Mouse (Mus musculus) kidney, adult 8-10 months (tissue): Measurements from ENCODE around the gene Pf4.
A peak's percentile ranks its signal among the peaks of the same experiment; 100 is the strongest.

Experiments used
- DNase-seq, 2 experiments: peaks; one replicate each; pipeline ENCODE4 v3.0.0; 2022

The Pf4 gene

DNA sequence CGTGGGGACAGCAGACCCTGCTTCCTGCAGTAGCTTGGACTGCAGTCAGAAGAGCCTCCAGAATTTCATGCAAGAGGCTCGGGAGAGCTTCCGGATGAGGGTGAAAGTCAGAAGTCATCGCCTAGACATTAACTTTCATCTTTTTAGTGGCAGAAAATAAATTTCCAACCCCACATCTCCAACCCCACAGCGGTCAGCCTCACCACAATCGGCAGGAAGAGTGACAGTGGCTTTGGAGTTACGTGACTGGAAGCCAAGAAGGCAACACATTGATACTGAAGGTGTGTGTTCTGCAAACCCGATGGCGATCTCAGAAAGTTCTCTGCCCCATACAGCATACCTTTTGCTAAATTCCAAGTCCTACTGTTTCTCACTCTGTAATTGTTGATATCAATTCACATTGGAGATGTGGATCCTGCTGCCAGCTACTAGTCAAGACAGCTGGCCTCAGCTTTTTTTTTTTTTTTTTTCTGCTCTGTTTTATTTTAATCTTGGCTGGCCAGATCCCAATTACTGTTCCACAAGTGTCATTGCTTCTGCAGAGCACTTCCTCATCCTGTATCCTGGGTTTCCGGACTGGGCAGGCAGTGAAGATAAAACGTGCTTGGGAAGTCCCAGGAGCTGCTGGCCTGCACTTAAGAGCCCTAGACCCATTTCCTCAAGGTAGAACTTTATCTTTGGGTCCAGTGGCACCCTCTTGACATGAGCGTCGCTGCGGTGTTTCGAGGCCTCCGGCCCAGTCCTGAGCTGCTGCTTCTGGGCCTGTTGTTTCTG, at the start of gene Pf4:
Gene Pf4, plus strand, starts transcription at position 556 of the 774 bp plus-strand sequence.
- peak; percentile 37 to 41 for DNase-seq

DNA sequence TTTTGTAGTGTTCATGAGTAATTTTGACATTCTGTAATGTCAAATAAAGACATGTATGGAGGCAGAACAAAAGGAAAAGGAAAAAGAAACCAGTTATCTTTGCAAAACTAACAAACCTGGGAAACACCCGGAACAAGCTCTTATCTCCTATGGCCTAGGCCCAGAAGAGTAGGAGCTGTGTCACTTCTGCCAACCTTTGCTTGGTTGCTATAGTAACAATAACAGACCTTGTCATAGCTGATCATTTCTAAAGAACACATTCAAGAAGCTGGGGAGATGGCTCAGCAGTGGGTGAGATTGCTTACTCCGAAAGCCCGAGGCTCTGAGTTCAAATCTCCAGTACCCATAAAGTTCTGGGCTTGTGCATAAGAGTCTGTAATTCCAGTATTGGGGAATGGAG, 49.6 kb upstream of the Pf4 start:
- DNase-seq = no peak

DNA sequence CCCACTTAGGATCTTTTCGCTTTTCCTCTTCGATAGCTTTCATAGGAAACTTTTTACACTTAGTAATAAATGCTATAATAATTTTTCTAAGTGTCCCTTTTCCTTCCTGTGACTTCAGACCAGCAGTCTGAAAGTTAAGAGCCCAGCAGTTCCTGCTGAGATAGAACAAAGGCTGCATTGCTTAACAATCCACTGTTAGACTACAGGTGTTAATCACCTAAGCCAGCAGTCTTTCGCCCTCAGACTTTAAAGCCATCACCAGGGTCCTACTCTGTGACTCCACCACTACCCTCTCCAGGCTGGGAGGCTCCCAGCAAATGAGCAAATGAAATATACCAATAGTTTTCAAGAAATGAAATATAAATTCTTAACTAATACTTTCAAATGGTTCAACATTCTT, 44.0 kb upstream of the Pf4 start:
- DNase-seq = no peak

DNA sequence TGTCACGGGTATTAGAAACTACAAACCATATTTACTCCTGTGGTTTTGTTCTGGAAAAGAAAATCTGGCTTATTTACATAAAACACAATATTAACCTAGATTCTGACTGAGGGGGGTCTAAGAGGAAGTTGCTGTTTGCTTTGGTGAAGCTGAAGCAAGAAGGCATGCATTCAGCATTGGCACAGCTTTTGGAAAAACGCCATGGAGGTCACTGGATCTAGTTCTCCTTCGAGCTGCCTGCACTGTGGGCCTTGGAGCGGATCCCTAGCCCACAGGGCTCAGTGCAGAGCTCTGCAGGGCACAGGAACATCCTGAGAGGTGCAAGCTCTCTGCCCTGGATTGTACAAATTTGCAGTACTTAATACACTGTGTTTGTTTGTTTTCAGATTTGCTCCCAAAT, 40.8 kb upstream of the Pf4 start:
- peak in 1 of 2 experiments; percentile 7 for DNase-seq

DNA sequence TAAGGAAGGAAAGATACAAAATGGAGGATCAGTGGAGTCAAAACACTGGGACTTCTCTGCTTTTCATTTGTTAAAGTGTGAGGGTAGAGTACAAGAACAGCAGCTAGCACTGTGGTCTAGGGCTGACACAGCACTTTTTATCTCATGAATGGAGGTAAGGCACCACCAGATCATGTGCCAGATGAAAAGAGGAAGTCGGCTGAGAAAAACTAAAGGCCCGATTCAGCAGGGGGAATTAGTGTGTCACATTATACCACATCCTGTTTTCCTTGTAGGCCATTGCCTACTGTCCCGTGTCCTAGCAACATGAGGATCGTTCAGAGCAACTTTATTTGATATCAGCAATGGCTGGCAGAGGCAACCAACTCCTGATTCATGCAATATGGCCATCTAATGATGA, 30.2 kb upstream of the Pf4 start:
- DNase-seq = peak in 1 of 2 experiments; percentile 2

DNA sequence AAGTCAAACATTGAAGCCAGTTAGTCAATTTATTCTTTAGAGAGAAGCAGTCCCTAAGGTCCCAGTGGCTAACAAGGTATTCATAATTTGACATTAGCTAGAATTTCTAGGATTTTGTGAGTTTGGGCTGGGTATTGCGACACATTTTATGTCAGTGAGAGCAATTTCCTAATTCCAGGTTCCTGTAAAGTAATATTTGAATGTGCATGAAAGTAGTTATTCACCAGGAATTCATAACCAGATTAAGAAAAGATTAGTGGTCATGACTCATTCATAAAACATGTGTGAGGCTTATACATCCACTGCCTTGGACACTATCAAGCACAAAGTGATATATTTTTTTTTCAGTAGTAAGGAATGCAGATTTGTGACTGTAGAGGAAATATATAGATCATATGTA, 18.3 kb upstream of the Pf4 start:
- no peak for DNase-seq

DNA sequence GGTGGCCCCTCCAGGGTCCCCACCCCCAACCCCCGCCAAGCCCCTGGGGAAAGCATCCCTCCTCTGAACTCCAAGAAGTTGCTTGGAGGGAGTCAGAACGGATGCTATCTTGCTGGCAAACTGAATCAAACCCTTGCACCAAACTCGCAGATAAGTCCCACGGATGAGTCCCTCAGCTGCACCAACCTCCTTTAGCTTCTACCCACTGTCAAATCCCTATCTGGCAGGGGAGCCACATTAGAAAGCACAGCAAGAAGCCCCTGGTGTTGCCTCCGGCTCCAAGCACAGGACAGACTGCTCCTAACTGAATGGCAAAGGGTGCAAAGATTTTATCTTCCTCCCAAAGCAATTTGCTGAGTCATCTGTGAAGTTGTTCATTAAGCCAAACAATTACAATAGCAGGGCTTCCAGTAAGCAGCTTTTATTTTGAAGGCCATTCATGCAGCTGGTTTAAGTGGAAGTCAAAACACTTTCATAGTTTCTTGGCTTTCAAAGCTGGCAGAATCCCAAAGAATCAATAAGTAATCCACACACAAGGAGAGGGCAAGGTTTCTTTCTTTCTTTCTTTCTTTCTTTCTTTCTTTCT, 14.1 kb upstream of the Pf4 start:
- peak; percentile 25 to 78 for DNase-seq

DNA sequence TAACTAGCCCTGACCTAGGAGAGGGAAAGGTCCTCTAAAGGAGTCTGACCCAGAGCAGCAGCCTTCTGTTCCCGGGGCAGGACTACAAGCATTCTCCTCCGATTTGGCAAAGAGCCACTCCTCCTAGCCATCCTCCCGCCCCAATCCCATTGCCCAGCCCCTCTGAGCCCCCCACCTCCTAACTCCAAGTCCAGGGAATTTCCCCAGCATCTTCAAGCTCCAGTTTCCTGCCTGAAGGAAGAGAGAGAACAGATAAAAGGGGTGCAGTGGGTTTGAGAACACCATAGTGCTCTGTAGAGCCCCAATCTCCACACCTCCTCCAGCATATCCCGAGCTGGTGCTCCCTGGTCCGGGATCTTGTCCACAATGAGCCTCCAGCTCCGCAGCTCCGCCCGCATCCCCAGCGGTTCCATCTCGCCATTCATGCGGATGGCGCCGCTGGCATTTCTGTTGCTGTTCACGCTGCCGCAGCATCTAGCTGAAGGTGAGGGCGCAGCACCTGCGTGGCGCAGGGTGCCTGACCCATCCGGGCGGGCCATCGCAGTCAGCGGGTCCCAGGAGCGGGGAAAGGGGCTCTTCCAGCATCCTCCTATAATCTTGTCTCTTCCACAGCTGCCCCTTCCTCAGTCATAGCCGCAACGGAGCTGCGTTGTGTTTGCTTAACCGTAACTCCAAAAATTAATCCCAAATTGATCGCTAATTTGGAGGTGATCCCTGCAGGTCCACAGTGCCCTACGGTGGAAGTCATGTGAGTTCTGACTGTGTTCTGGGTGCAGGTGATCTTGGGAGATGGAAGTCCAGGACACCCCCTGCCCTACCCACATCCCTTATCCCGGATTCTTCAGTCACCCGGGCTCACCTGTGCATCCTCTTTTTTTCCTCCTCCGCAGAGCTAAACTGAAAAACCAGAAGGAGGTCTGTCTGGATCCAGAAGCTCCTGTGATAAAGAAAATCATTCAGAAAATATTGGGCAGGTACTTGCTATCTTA, 12.9 kb upstream of the Pf4 start, which contains the start of gene Cxcl5:
Gene Cxcl5, plus strand, starts transcription at position 284 of the 989 bp plus-strand sequence.
- DNase-seq = peak in 1 of 2 experiments; percentile 14

DNA sequence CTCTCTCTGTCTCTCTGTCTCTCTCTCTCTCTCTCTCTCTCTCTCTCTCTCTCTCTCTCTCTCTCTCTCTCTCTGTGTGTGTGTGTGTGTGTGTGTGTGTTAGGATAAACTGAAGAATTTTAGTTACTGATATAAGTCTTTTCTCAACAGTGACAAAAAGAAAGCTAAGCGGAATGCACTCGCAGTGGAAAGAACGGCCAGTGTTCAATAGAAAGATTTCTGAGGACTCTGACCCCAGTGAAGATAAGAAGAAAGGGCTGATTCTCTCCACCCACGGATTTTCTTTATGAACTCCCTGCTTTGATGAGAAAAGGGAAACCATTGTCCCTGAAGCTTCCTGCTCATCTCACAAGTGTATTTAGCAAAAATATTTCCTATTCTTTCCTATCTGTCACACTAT, 11.9 kb upstream of the Pf4 start:
- no peak for DNase-seq

DNA sequence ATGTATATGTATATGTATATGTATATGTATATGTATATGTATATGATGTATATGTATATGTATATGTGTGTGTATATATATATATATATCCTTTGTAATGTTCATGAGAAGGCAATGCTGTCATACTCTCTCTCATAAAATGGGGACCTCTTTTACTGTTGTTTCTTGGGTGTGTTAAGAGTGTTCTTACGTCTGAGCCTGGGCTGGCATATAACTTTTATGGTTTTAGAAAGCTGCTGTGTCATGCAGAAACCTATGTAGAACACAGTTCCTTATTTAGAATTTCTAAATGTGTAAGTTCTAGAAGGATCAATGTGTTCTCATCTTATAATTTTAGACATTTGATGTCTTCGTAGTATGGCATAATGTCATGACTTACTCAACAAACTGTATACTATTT, 11.4 kb upstream of the Pf4 start:
- DNase-seq = no peak

DNA sequence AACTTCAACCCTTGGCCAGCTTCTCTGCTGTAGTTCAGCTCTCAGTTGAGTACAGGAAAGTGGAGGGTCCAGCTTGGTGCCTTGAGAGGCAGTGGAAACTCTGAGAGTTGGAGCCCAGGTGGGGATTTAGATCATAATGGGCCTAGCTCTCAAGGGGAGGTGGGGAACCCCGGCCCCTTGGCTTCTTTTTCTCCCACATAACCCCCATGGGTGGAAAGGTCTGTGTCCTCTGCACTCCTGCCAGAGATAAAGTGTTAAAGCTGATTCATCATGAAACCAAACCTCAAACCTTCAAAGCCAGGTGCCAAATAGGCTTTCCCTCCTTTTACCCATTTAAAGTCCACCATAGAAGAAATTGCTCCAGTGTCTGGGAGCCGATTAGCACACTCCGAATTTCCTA, 10.4 kb upstream of the Pf4 start:
- DNase-seq = no peak

DNA sequence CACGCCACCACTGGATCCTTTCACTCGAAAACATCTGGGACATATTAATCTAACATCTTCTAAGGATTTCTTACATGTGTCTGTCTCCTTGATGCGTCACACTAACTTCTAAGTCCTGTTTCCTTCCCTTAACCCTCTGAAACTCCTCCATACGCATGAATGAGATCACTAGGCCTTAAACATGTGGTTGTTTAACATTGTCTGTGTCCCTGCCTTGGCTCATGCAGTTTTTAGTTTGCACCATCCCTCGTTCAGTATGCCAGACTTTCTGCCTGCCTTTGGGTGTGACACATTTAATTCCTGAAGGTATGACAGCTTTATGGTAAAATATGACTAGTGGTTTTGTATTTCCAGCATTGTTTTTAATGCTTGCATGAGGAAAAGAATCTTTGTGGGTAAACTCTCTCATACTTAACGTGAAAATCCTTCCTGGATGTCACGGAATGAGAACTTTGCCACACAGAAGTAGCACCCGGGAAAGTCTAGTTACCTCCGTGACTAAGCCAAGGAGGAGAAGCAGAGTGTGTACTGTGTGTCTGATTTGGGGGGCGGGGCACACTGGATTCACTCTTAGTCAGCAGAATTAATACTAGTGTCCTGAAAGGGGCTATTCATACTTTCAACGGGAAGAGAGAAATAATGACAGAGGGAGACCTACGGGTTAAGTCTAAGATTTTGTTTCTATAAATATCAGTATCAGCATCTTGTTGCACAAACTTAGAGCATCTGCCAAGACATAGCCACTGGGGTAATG, 8.1 kb upstream of the Pf4 start:
- no peak for DNase-seq

DNA sequence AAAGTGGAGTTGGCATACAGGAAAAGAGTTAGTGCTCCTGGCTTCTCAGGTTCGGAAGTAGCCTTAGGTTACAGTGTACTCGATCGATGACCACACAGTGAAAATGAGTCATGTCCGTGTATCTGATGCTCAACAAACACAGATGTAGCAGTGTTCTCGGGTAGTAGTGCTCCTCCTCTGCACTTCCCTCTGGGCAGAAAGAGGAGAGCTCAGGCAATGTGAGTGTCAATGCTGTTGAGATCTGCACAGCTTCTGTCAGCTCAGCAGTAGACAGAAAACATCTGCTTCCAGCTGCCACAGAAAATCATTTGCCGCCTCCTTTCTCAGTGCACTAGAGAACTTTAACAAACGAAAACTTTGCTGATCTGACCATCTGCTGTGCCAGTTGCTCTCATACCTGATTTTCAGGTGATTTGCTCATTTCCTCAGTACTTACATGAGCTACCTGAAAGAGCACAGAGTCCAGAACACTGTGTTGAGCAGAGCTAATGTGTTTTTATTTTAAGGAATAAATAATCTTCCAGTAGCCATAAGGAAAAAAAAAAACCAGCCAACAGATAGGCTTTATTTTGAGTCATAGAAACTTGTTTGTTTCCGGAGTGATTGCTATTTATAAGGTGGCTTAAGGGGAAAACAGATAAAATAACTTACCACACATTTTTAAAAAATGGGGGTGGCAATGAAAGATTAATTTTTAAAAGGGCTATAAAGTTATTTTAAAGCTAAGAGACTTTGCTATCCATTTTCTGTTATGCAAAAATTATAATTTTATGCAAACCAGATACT, 6.2 kb upstream of the Pf4 start:
- no peak for DNase-seq

DNA sequence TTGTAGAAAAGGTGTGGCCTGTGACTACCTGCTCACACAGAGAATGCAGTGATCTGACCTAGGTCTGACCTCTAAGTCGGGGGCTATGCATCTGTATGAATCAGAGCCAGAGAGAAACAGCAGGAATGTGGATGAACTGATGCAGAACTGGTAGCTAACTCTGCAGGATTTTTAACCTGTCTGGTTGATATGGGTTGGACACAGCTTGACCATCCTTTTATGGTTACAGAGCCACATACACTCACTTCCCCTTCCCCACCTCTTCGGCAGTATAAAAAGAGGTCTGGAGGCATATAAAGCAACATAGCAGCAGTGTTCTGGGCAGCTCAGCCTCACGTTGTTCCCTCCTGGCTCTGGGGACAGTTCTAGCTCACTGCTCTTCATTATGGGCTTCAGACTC, 4.0 kb upstream of the Pf4 start, which contains the start of gene Ppbp:
Gene Ppbp, plus strand, starts transcription at position 301 of the 400 bp plus-strand sequence.
- no peak for DNase-seq

DNA sequence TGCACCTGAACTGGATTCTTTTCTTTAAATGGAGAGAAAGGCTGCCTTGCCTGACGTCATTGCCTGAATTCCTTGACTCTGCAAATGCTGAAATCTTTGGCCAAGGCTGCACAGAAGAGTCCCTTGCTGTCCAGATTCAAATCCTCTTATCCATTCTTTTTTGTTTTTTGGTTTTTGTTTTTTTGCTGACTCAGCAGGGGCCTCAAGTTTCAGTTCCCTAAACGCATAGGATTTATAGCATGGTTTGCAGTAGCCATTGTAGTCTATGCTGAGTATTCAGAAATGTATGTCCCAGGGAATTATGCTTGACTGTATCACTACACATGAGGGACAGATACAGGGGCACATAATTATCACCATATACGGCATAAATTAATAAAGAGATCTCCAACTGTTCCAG, 866 bp upstream of the Pf4 start:
- no peak for DNase-seq

DNA sequence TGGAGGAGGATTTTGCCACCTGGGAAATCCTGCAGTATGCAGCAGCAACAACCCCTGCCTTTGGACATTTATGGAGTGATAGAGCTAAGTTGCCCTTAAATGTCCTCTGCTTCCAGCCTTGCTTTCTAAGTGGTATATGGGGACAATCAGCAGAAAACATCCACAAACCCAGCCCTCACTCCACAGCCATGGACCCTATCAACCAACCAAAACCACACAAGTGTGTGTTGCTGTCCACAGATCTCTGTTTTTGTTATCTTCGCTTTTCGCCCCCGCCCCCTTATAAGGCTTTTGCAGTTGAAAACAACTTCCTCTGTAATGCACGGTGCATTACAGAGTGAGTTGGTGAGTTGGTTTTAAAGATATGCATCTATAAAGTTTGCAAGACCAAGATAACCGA, 3.3 kb downstream of the Pf4 start:
- no peak for DNase-seq

DNA sequence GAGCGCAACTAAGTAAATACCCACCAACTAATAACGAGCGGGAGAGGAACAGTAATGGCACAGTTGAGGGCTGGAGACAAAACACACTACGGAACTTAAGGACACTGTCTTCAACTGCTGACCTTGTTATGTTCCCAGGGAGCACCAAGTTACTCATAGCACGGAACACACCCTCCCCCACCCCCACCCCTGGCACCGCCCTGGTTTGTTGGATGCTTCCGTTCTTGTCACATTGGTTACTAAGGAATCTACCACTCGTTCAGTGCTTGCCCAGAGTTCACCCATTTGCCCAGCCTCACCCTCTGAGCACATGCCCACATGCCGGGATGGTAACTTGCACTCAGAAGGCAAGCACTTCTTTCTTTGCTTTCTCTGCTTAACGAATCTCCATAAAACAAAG, 5.4 kb downstream of the Pf4 start:
- DNase-seq = no peak

DNA sequence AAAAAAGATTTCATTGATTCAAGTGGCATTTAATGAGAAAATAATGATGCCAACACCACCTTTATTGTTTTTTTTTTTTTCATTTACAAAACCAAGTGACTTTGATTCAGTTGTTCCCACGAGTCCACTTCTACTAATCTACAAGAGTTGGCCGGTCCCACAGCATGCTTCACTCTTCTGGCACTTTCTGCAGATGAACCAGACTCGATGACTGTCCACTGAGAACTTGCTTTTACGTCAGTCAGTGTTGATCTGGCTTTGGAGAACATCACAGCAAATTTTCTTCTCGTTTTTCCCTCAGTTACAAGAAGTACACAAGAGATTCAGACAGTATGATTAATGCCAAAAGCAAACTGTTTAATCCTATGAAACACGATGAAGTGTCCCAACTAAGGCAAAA, 6.6 kb downstream of the Pf4 start:
- no peak for DNase-seq

DNA sequence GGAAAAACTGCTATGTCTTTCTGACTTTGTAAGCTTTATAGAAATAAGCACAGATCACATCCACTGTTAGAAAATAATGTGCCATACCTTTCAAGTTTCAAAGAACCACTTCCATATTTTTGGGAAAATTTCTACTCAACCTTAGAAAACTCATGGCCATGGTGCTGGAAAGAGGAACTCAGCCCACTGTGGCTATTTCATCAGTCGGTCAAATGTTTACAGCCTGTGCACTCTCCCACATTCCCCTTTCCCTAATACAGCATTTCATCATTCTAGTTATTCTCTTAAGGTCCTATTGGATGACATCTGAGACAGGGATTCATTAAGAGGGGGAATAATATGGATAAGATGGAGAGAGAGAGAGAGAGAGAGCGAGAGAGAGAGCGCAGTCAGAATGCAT, 11.5 kb downstream of the Pf4 start:
- DNase-seq = no peak

DNA sequence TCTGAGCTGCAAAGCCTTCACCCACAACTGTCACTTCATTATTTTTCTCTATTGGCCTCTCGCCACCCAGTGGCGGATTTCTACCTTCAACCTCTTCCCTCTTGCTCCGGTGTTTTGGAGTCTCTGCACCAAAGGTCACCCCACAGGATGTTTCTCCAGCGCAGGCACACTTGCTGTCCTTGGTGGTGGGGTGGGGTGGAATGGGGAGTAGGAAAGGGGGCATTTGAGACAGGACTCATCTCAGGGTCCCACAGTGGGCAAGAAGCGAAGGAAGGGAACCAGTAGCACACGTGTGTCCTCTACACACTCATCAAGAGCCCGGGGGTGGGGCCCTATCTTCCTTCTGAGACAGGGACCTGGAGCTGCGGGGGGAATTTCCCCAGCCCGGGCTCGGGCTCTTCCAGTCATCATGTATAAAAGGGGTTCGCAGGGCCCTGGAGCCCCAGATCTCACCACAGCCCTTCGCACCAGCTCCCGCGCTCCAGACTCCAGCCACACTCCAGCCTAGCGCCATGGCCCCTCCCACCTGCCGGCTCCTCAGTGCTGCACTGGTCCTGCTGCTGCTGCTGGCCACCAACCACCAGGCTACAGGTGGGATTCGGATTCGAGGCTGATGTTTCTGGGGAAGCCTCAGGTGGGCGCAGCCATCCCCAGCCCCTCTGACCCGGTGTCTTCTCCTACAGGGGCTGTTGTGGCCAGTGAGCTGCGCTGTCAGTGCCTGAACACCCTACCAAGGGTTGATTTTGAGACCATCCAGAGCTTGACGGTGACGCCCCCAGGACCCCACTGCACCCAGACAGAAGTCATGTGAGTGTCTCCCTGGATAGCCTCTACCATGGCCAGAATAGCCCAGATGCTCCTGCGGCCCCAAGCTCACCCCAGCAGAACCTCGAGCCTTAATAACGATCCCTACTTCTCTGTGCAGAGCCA, 13.7 kb downstream of the Pf4 start, which contains the start of gene Cxcl3:
Gene Cxcl3, plus strand, starts transcription at position 445 of the 930 bp plus-strand sequence.
- peak; percentile 52 to 77 for DNase-seq

DNA sequence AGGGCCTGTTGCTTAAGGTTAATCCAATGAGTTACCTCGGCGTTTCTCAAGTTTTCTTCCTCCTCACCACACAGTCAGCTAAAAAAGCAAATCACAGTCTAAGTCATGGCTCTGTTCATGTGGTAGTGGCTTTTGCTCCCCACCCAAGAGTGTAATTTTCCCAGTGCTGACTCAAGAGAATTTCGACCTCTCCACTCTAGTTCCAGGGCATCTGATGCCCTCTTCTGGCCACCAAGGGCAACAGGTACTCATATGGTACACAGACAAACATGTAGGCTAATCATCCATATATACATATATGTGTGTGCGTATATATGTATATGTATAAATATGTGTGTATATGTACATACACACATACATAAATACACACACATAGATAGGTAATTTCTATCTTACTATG, 15.9 kb downstream of the Pf4 start:
- DNase-seq = no peak
